ENCODE assay signal across 40 mouse cellular contexts in the genomic region with DNA sequence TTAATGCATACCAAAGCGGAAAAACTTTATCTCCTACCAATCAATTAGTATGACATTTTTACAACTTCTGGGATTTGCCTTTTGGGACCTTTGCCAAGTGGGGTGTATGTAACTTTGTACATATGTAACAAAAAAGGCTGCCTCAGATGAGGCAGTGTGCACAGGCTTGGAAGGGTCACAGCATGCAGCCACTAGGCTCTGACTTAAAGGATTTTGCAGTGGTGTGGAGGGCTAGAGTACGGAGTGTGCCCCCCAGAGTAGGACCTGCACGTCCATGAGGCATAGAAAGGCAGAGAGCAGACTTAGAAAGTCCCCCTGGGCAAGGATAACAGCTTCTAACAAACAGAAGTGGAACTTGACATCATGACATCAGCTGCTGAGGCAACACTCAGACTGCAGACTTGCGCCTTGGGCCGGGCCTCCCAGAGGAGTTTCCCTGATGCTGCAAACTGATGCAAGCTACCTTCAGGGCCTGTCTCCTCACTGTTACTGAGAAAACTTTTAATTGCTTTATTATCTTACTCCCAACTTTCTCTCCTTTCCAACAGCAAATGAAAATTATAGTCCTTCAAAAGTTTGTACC. TPM values are rescaled to one million over a fixed set of nuclear protein-coding genes. Genes with fewer than 3 reads are reported as not detected.
DNase-seq lines count a peak whose midpoint lies in the region; ATAC-seq and TF ChIP-seq lines count a peak whose summit lies in the region.
"Had no signal": no experiment of that assay in that cellular context is flagged by ENCODE, and none has a peak within 500 bp of the region (broad histone marks: within the 10 kb centered on the region; RNA-seq: fewer than 3 reads in every experiment).

No protein-coding gene starts in this region.

- H3K27me3 ChIP-seq in liver, postnatal 0 days (ENCODE audit: insufficient read depth, low read length), result no peaks in the 10 kb centered on the region
- no peaks in the 10 kb centered on the region for H3K27me3 ChIP-seq in liver, embryonic 11.5 days (replicated peaks; ENCODE audit: control insufficient read depth, insufficient read depth, low read length)
- H3K27me3 ChIP-seq: embryonic facial prominence, embryonic 13.5 days; forebrain, embryonic 13.5 days; kidney, embryonic 15.5 days; limb, embryonic 13.5 days; liver, embryonic 12.5 days; midbrain, embryonic 12.5 days; neural tube, embryonic 15.5 days had no signal

- H3K9ac ChIP-seq in liver, postnatal 0 days (replicated peaks), result no peak overlapping the region
- H3K9ac ChIP-seq in liver, embryonic 11.5 days (ENCODE audit: low read depth, low read length), result no peak overlapping the region
- H3K9ac ChIP-seq: embryonic facial prominence, embryonic 13.5 days; forebrain, embryonic 13.5 days; kidney, embryonic 15.5 days; limb, embryonic 13.5 days; liver, embryonic 12.5 days; lung, embryonic 14.5 days; midbrain, embryonic 12.5 days; neural tube, embryonic 15.5 days had no signal

- WGBS in liver, postnatal 0 days (ENCODE audit: insufficient replicate concordance), result 79% methylated on average over 5 of the region's 5 CpGs
- 72% methylated on average over 5 of the region's 5 CpGs for WGBS in liver, embryonic 11.5 days

- H3K4me1 ChIP-seq in liver, postnatal 0 days (ENCODE audit: insufficient read depth), result no peaks in the 10 kb centered on the region
- H3K4me1 ChIP-seq in liver, embryonic 11.5 days (replicated peaks; ENCODE audit: control insufficient read depth, insufficient read depth, low read length), result no peaks in the 10 kb centered on the region
- peaks cover 42% of the 10 kb centered on the region for H3K4me1 ChIP-seq in bone marrow macrophage, adult 2 months (ENCODE audit: control insufficient read depth, insufficient read depth, low read length)
- H3K4me1 ChIP-seq: embryonic facial prominence, embryonic 13.5 days; forebrain, embryonic 13.5 days; kidney, embryonic 15.5 days; limb, embryonic 13.5 days; liver, embryonic 12.5 days; neural tube, embryonic 15.5 days had no signal

- H3K4me2 ChIP-seq in liver, postnatal 0 days (ENCODE audit: low read depth, low read length), result no peak overlapping the region
- no peak overlapping the region for H3K4me2 ChIP-seq in liver, embryonic 11.5 days
- H3K4me2 ChIP-seq: embryonic facial prominence, embryonic 13.5 days; forebrain, embryonic 13.5 days; kidney, embryonic 15.5 days; limb, embryonic 13.5 days; liver, embryonic 12.5 days; lung, embryonic 14.5 days; midbrain, embryonic 12.5 days; neural tube, embryonic 15.5 days had no signal

- H3K9me3 ChIP-seq in liver, postnatal 0 days (ENCODE audit: low read length), result 0 out of 2 replicates have a peak, but pooled peaks cover 2% of the 10 kb centered on the region
- no peaks in the 10 kb centered on the region for H3K9me3 ChIP-seq in liver, embryonic 11.5 days (ENCODE audit: control insufficient read depth, low read length)
- H3K9me3 ChIP-seq: forebrain, embryonic 13.5 days; G1E; kidney, embryonic 15.5 days; limb, embryonic 13.5 days; liver, embryonic 12.5 days; midbrain, embryonic 12.5 days; neural tube, embryonic 15.5 days had no signal

- peak; percentile 17 for DNase-seq in liver, postnatal 0 days
- no peak for DNase-seq in liver, embryonic 11.5 days (ENCODE audit: low spot score)
- DNase-seq in 3T3-L1 (ENCODE audit: low read depth, low spot score), result peak; percentile 44
- DNase-seq in monocyte, adult 2 months (ENCODE audit: low read depth in 1 of 2, low spot score in 2 of 2), result peak; percentile 58 to 82
- no peak for DNase-seq in layer of hippocampus, adult 9-10 months (ENCODE audit: low spot score)
- DNase-seq in gastrocnemius, postnatal 36 days, result no peak
- DNase-seq: adrenal gland, adult 8-10 months; cerebellum, adult 11-12 months; cerebellum, adult 9-11 months; embryo, embryonic 11 days; gastrocnemius, postnatal 14 days; heart, postnatal 14 days; kidney, adult 18-20 months; kidney, postnatal 36 days; lung, embryonic 14.5 days; retina, postnatal 1 day; right cerebral cortex, postnatal 14 days had no signal

- 0 out of 2 replicates have a peak, but pooled peaks have one; percentile 23 for ATAC-seq in liver, postnatal 0 days
- ATAC-seq in liver, embryonic 11.5 days (replicated peaks; ENCODE audit: low FRiP score), result no peak
- ATAC-seq: forebrain, embryonic 13.5 days; hindbrain, embryonic 16.5 days; liver, embryonic 12.5 days had no signal

- no peak for TF ChIP-seq CTCF in liver, postnatal 0 days (IDR thresholded peaks at IDR 0.05; ENCODE audit: low read depth)
- TF ChIP-seq CTCF in bone marrow macrophage, adult 2 months (IDR thresholded peaks at IDR 0.05; ENCODE audit: low read depth, low read length), result no peak

- TF ChIP-seq EP300 in liver, postnatal 0 days (IDR thresholded peaks at IDR 0.05; ENCODE audit: low read depth), result no peak

- H3K27ac ChIP-seq in liver, postnatal 0 days (ENCODE audit: low read depth), result no peak overlapping the region
- H3K27ac ChIP-seq in liver, embryonic 11.5 days (ENCODE audit: low read depth, low read length), result no peak overlapping the region
- H3K27ac ChIP-seq in bone marrow macrophage, adult 2 months (ENCODE audit: insufficient read depth, low read depth, low read length), result peak overlapping the region; percentile 100
- H3K27ac ChIP-seq: embryonic facial prominence, embryonic 13.5 days; forebrain, embryonic 13.5 days; heart, adult 2 months; kidney, embryonic 15.5 days; layer of hippocampus, adult 2 months; limb, embryonic 13.5 days; liver, embryonic 12.5 days; midbrain, embryonic 12.5 days; neural tube, embryonic 15.5 days had no signal

- TF ChIP-seq POLR2A in bone marrow macrophage, adult 2 months (IDR thresholded peaks at IDR 0.05; ENCODE audit: borderline replicate concordance, low read depth, low read length), result no peak

- intact Hi-C loops in gastrocnemius, postnatal 36 days (cut with DNase I), result no loop called here

- no peak overlapping the region for H3K4me3 ChIP-seq in liver, postnatal 0 days (ENCODE audit: low read depth, low read length)
- H3K4me3 ChIP-seq in liver, embryonic 11.5 days (ENCODE audit: low read depth, low read length), result no peak overlapping the region
- no peak overlapping the region for H3K4me3 ChIP-seq in bone marrow macrophage, adult 2 months (ENCODE audit: insufficient read depth, low read length)
- H3K4me3 ChIP-seq: embryonic facial prominence, embryonic 13.5 days; forebrain, embryonic 13.5 days; heart, adult 2 months; kidney, embryonic 15.5 days; layer of hippocampus, adult 2 months; limb, embryonic 13.5 days; liver, embryonic 12.5 days; megakaryocyte, embryonic 14.5 days; midbrain, embryonic 12.5 days; neural tube, embryonic 15.5 days had no signal

- no peaks in the 10 kb centered on the region for H3K36me3 ChIP-seq in liver, postnatal 0 days (replicated peaks; ENCODE audit: insufficient read depth, low read length)
- H3K36me3 ChIP-seq in liver, embryonic 11.5 days (ENCODE audit: control insufficient read depth, insufficient read depth, low read length), result no peaks in the 10 kb centered on the region
- H3K36me3 ChIP-seq: embryonic facial prominence, embryonic 13.5 days; G1E; kidney, embryonic 15.5 days; limb, embryonic 13.5 days; liver, embryonic 12.5 days; midbrain, embryonic 12.5 days; neural tube, embryonic 15.5 days had no signal

RNA-seq across cellular contexts. Expression of a gene that starts 24.3 kb away (rescaled TPM):
- polyA plus RNA-seq in liver, postnatal 0 days (2015; fragmentation: Nextera tagmentation; extraction: Ambion mirVana), result 0.16 TPM in 1 of 2 replicates, not detected in the other
- polyA plus RNA-seq in liver, embryonic 11.5 days (2014; fragmentation: Nextera tagmentation; extraction: Ambion mirVana), result not detected in 2 replicates
- 14.6 and 20.2 TPM in 2 replicates for polyA plus RNA-seq in bone marrow macrophage, adult 2 months (2012; ENCODE audit: insufficient read depth, insufficient read length, missing spikeins)
- not detected for total RNA-seq in gastrocnemius, postnatal 36 days (2021)
- total RNA-seq: adrenal gland, adult 8-10 months; G1E; gastrocnemius, postnatal 14 days; heart, adult 2 months; heart, postnatal 14 days; layer of hippocampus, adult 2 months; layer of hippocampus, postnatal 25 days; left cerebral cortex, adult 8-10 months; left cerebral cortex, postnatal 36 days; midbrain, postnatal 0 days had no signal
- polyA plus RNA-seq: C2C12; embryonic facial prominence, embryonic 13.5 days; forebrain, embryonic 13.5 days; G1E; heart, adult 2 months; hindbrain, embryonic 11.5 days; hindbrain, embryonic 16.5 days; intestine, embryonic 14.5 days; kidney, embryonic 15.5 days; limb, embryonic 13.5 days; liver, embryonic 12.5 days; lung, embryonic 14.5 days; midbrain, embryonic 12.5 days; midbrain, postnatal 0 days; neural tube, embryonic 15.5 days; small intestine, adult 2 months; stomach, embryonic 14.5 days had no signal

RNA-seq across cellular contexts. Expression of a gene that starts 40.6 kb away (rescaled TPM):
- 0.47 and 1.0 TPM in 2 replicates for polyA plus RNA-seq in liver, postnatal 0 days (2015; fragmentation: Nextera tagmentation; extraction: Ambion mirVana)
- polyA plus RNA-seq in liver, embryonic 11.5 days (2014; fragmentation: Nextera tagmentation; extraction: Ambion mirVana), result 13.9 and 14.6 TPM in 2 replicates
- polyA plus RNA-seq in bone marrow macrophage, adult 2 months (2012; ENCODE audit: insufficient read depth, insufficient read length, missing spikeins), result 30.2 and 32.0 TPM in 2 replicates
- total RNA-seq in gastrocnemius, postnatal 36 days (2021), result not detected
- total RNA-seq: gastrocnemius, postnatal 14 days; heart, adult 2 months; heart, postnatal 14 days; layer of hippocampus, adult 2 months; layer of hippocampus, postnatal 25 days; left cerebral cortex, adult 8-10 months; left cerebral cortex, postnatal 36 days; midbrain, postnatal 0 days had no signal
- polyA plus RNA-seq: C2C12; embryonic facial prominence, embryonic 13.5 days; forebrain, embryonic 13.5 days; heart, adult 2 months; kidney, embryonic 15.5 days; lung, embryonic 14.5 days; midbrain, embryonic 12.5 days; midbrain, postnatal 0 days; small intestine, adult 2 months; stomach, embryonic 14.5 days; urinary bladder, adult 2 months had no signal

RNA-seq across cellular contexts. Expression of a gene that starts 48.2 kb away (rescaled TPM):
- 11.9 and 12.3 TPM in 2 replicates for polyA plus RNA-seq in liver, postnatal 0 days (2015; fragmentation: Nextera tagmentation; extraction: Ambion mirVana)
- 3.7 and 5.6 TPM in 2 replicates for polyA plus RNA-seq in liver, embryonic 11.5 days (2014; fragmentation: Nextera tagmentation; extraction: Ambion mirVana)
- 664 and 728 TPM in 2 replicates for polyA plus RNA-seq in bone marrow macrophage, adult 2 months (2012; ENCODE audit: insufficient read depth, insufficient read length, missing spikeins)
- total RNA-seq in gastrocnemius, postnatal 36 days (2021), result 1 to 10 TPM; 2.1 TPM

RNA-seq across cellular contexts. Expression of a gene that starts 56.8 kb away (rescaled TPM):
- not detected in 2 replicates for polyA plus RNA-seq in liver, postnatal 0 days (2015; fragmentation: Nextera tagmentation; extraction: Ambion mirVana)
- polyA plus RNA-seq in liver, embryonic 11.5 days (2014; fragmentation: Nextera tagmentation; extraction: Ambion mirVana), result 0.08 and 0.09 TPM in 2 replicates
- polyA plus RNA-seq in bone marrow macrophage, adult 2 months (2012; ENCODE audit: insufficient read depth, insufficient read length, missing spikeins), result not detected in 2 replicates
- not detected for total RNA-seq in gastrocnemius, postnatal 36 days (2021)
- total RNA-seq: adrenal gland, adult 8-10 months; gastrocnemius, postnatal 14 days; heart, adult 2 months; heart, postnatal 14 days; layer of hippocampus, adult 2 months; layer of hippocampus, postnatal 25 days; left cerebral cortex, adult 8-10 months; left cerebral cortex, postnatal 36 days had no signal
- polyA plus RNA-seq: G1E; heart, adult 2 months; liver, embryonic 12.5 days; neural tube, embryonic 15.5 days; small intestine, adult 2 months had no signal

Comparison
In these comparisons a context has a peak if more than half of its experiments do, and no peak if none do; other contexts are left out.
1. DNase-seq: peak in liver, postnatal 0 days (single experiment), 3T3-L1 (single experiment) and monocyte, adult 2 months (2 of 2); none in liver, embryonic 11.5 days (single experiment), layer of hippocampus, adult 9-10 months (single experiment) and gastrocnemius, postnatal 36 days (0 of 2).
2. RNA of a gene that starts 24.3 kb away (polyA plus RNA-seq): 14.6 to 20.2 TPM in bone marrow macrophage, adult 2 months; 0.16 TPM in liver, postnatal 0 days and not detected in liver, embryonic 11.5 days; every median in the first group is over 10 times any median in the second.
3. RNA of a gene that starts 48.2 kb away (polyA plus RNA-seq): 664 to 728 TPM in bone marrow macrophage, adult 2 months; 11.9 to 12.3 TPM in liver, postnatal 0 days and 3.7 to 5.6 TPM in liver, embryonic 11.5 days; every median in the first group is over 10 times any median in the second.